Mouse (Mus musculus): Measurements from ENCODE around the gene Pitpnc1.

Pitpnc1 gene

DNA sequence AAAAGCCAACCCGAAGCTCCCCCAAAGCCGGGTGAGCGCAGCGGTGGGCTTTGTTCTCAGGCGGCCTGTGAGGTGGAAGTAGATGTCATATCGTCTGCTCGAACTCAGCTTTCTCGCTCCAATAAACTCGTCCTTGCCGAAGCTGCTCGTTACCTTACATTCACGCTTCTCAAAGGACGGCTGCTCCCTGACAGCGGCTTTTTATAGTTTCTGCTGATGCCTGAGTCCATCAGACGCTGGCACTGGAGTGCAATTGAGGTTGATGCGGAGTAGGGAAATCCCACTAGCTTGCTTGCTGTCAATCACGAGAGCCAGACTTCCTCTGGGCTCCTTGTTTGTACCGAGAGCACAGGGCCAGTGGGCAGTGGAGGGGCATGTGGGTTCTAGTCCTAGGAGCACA is 147.3 kb downstream of the Pitpnc1 start:
- DNase-seq: no peak

- DNase-seq: no peak
These were observed 148.3 kb downstream of the Pitpnc1 start for GRCm38 (mm10) chr11:107322226-107322625.

GRCm38 (mm10) chr11:107321819-107322218 is 148.7 kb downstream of the Pitpnc1 start:
- no peak for DNase-seq

GRCm38 (mm10) chr11:107319861-107320260 is 150.6 kb downstream of the Pitpnc1 start:
- no peak for DNase-seq

DNA sequence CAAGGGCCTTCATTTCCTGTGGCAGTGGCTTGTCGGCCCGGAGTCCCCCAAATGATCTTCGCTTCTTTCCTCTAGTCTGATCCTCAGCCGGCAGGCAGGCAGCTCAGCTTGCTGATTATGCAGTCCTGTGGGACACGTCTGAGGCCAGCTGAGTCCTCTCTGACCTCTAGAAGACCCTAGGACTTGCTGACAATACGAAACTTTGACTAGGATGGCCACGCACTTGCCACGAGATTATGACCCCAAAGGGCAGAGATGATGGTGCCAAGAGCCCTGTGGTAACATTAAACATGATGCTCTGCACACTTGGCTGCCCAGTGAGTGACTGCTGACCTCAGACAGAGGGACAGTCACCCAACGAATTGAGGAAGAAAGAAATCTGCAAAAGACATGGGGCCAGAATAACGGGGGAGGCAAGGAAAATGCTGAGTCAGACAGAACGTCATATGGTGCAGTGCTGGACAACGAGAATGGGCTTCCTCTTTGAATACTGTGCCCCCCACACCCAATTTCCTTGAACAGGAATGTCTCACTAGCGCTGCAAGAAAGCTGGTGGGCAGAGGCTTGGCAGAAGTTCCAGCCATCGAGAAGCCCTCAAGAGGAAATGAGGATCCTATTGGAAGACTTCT is 152.7 kb downstream of the Pitpnc1 start:
- no peak for DNase-seq

- no peak for DNase-seq
These were observed 155.0 kb downstream of the Pitpnc1 start for GRCm38 (mm10) chr11:107315475-107315874.

GRCm38 (mm10) chr11:107310338-107311121 is 160.0 kb downstream of the Pitpnc1 start:
- no peak for DNase-seq

DNA sequence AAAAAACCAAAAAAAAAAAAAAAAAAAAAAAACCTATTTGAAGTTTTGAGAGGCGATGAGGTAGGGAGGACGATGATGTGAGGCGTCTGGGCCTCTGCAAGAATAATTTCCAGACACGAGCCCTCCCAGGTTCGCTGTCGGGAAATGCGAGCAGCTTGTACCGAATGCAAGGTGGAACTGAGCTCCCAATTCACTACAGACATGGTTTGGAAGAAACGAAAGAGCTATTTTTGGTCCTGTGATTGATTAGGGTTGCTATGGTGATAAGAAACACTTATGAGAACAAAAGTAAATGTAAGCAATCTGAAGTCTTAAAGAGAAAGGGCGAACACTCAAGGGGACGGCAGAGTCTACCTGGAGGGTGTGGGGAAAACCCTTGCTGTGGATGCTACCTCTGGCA is 164.3 kb downstream of the Pitpnc1 start:
- no peak for DNase-seq

GRCm38 (mm10) chr11:107302141-107302540 is 168.4 kb downstream of the Pitpnc1 start:
- no peak for DNase-seq

GRCm38 (mm10) chr11:107300235-107300634 is 170.3 kb downstream of the Pitpnc1 start:
- no peak for DNase-seq

DNA sequence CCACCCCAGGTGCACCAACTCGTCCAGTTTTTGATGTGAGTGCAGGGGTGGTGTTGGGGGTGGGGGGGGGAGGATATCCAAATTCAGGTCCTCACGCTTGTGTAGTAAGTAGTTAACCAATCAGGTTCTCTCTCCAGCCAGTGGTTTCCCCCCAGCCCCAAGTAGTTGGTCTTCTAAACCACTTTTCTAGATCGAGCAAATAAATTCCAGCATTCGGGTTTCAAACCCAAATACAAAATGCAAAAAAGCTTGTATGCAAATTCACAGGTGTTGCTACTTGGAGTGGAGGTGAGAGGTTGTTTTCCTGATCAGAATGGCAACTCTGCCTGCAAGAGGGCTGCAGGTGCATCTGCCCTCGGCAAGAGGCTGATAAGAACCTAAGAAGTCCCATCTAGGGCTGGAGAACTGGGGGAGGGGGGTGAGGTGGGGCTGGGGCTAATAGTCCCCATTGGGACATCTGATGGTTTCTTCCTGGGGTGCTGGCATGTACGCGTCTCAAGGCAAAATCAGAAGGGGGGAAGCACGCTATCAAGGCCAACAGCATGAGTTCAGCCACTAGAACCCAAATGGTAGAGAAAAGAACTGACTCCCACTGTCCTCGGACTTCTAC is 170.9 kb downstream of the Pitpnc1 start:
- DNase-seq: no peak

- no peak for DNase-seq
These were observed 174.3 kb downstream of the Pitpnc1 start for GRCm38 (mm10) chr11:107296176-107296575.

DNA sequence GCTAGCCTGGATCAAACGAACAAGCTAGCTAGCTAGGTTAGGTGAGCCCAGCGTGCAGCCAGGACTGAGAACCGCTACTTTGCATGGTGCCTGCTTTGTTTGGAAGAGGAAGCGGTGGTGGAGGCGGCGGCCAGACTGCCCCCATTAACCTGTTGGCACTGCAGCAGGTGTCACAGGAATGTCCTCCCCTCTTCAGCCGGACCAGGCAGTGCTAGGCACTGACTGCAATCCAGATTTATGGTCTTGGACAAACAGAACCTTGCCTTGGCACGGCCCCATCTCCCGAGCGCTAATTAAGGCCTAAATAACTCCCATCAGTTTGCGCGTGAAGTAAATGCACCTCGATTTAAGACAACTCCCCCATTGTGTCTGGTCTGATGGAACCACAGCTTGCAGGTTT is 178.5 kb downstream of the Pitpnc1 start:
- DNase-seq: no peak

- no peak for DNase-seq
These were observed 182.3 kb downstream of the Pitpnc1 start for GRCm38 (mm10) chr11:107288186-107288563.

DNA sequence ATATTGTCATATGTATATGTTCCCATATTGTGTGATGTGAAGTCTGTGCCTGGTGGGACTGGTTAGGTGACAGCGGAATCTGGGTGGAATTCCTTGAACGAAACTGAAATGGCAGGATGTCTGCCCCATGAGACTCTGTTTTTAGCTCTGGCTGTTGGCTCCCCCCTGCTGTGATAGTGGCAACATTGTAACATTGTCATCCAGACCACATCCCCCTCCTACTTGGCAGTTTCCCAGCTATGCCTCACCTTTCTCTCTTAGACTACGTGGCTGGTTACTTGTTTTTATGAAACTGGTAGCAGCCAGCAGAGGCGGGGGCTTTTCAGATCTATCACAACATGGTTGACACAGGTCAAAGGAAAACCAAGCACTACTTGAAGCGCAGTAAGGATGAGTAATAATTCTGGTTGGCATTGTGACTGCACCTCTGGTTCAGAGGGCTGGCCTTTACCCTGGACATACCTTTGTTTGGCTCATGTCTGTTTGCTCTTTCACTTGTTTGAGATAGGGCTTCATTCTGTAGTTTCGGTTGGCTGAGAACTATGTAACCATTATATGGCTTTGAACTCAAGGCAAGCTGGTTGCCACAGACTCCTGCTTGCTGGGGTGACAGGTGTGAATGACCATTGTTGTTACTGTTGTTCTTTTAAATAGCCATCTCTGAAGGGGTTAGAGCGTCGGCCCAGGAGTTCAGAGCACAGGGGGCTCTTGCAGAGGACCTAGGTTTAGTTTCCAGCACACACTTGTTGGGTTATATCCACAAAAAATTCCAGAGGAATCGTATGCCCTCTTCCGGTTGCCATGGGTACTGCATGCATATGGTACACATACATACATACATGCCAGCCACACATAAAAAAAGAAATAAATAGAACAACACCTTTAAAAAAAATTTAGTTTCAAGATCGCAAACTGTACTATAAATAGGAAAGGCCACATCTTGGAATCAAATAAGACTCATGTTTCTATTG is 183.0 kb downstream of the Pitpnc1 start:
- DNase-seq: no peak

- no peak for DNase-seq
These were observed 184.8 kb downstream of the Pitpnc1 start for GRCm38 (mm10) chr11:107285731-107286130.

- no peak for DNase-seq
These were observed 186.9 kb downstream of the Pitpnc1 start for GRCm38 (mm10) chr11:107283632-107284031.

DNA sequence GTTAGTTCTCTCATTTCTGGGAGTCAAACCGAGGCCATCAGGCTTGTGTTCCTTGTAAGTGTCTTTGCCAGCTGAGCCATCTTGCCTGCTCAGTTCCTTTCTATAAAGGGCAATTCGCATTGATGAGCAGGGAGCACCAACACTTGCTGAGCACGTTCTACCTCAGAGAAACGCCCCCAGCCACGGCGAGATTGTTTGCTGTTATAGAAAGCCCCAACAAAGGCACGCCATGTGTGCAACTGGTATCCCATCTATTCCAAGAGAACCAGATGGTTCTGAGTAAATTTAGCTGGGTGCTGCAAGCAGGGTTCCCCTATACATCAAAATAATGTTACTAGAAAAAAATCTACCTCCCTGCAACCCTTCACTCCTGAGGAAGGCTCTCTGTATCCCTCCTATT is 188.0 kb downstream of the Pitpnc1 start:
- no peak for DNase-seq

- DNase-seq: no peak
These were observed 191.2 kb downstream of the Pitpnc1 start for GRCm38 (mm10) chr11:107279258-107279657.

GRCm38 (mm10) chr11:107276898-107277297 is 193.6 kb downstream of the Pitpnc1 start:
- DNase-seq: no peak

DNA sequence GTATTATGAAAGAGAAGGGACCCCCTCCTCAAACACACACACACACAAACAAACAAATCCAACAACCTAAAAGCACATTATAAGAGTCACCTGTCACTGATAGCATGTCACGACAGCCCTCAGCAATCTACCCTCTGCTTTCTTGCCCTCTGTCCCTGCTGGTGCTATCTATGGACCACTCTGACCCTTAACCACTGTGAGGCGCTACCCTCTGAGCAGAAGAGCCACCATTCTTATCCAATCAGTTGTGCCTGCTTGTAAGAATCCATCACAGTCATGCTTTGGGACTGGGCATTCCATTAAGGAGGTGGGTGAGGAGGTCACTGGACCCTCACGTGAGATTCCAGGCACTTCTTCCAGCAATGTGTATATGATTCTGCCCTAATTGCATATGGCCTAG is 194.2 kb downstream of the Pitpnc1 start:
- no peak for DNase-seq

DNA sequence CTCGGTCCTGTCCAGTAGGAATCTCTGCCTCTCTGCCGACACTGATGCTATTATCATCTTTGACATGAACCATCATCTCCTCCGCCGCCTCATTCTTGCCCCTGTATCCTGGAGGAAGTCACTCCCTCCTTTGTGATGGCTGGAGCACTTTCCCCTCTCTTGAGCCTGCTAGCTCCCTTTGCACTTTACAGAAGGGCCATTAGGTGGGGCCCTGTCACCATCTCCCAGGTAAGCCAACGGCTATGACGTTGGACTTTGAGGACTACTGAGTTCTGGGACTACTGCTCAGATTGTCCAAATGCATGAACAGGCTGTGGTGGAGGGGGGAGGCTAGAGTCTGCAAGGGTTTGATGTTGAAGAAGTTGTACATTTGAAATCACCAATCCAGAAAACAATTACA is 194.6 kb downstream of the Pitpnc1 start:
- peak in 1 of 2 experiments; percentile 35 for DNase-seq

DNA sequence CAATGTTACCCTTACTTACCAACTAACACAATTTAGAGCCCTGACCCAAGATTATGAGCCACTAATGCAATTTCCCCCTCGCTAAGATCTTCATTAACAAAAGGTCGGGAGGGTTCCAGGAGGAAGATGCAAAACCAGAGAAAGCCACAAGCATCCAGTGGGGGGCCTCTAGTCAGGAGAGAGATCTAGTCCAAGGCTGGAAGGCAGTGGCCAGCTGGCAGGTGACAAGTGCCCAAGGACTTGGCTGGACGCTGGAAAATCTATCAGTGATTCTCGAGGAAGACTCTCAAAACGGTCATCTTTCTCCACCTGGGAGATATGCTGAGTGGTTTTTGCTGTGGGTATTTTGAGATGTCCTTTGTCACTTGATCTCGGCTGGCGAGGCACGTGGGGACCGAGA is 196.3 kb downstream of the Pitpnc1 start:
- no peak for DNase-seq

All from spleen, adult 18-20 months (tissue).